Mouse (Mus musculus) neutrophil, adult 5-6 weeks (primary cell): ENCODE data around the gene Ugt1a5. TPM values are rescaled to one million over a fixed set of nuclear protein-coding genes. Genes with fewer than 3 reads are reported as not detected.
"Not testable (repeated sequence)": the region's sequence is repeated elsewhere in the genome, so short reads cannot be mapped to it uniquely, and the experiment has no call there.

Experiments used
- ATAC-seq: fragments of 151-379, 151-347 bp; 2 replicates; pipeline ENCODE4 v1.8.0; 2017; ENCODE audit warnings: mild to moderate bottlenecking, moderate TSS enrichment; ENCODE audit not compliant: insufficient number of reproducible peaks, poor library complexity, low FRiP score, severe bottlenecking; ENCODE audit errors: extremely low read depth
- total RNA-seq: library from RNA; stranded (forward); fragments of 200-1000 nt; gene quantifications from 2 replicates; pipeline ENCODE4 v1.2.3, GENCODE M21; 2017

Gene Ugt1a5
- total RNA-seq, result 2.8 TPM in 2 replicates

DNA sequence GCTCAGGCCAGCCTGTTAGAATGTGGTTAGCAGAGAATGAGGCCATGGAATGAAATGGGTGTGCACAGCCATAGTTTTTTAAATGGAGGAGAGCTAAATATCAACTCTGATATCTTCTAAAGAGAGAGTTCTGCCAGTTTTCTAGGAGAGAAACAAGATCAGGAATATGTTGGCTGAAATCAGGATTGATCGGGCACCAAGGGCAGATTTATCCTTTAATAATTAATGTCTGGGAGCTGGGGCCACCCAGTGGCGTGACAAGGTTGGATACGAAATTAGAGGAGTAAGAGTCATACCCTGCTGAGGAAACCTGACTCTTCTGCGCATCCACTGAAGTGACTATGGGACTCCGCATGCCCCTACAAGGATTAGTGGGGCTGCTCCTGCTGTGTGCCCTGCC is at the start of gene Ugt1a5:
Gene Ugt1a5, plus strand, starts transcription at position 302 of the 400 bp plus-strand sequence.
- ATAC-seq, result no peak

DNA sequence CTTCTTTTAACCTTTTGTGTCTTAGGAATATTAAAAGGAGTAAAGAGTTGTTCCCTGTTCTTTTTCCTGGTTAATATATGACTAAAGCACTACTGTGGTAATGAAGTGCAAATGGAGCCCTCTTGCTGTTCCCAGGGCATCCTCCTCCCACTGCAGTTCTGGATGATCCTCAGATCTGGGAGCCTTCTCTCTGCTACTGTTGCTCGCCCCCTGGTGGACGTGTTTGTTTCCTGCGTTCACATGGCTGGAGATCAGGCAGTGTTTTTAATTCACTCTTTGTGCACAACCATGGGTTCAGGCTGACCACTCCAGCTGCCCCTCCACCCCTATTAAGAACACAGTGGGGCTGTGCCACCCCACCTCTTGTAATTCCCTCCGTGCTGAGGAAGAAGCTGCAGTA is 45.3 kb upstream of the Ugt1a5 start:
- ATAC-seq, result peak; percentile 39; the same call in 1 of the 2 replicates

DNA sequence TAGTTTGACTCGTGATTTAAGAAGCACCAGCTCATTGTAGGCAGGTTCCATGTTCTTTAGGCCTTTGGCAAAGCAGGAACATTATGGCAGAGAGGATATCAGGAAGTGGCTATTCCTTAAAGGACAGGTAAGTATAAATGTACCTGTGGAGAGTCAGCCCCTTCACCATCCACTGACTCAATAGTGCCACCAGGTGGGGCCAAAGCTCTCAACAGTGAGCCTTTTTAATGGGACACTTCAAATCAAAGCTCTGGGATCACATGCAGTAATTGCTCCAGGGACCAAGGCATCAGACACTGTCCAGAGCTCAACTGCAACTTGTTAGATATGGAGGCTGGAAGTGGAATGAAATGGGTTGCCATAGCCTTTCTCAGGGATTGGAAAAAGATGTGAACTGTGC is 44.3 kb upstream of the Ugt1a5 start:
- not testable (repeated sequence) for ATAC-seq

DNA sequence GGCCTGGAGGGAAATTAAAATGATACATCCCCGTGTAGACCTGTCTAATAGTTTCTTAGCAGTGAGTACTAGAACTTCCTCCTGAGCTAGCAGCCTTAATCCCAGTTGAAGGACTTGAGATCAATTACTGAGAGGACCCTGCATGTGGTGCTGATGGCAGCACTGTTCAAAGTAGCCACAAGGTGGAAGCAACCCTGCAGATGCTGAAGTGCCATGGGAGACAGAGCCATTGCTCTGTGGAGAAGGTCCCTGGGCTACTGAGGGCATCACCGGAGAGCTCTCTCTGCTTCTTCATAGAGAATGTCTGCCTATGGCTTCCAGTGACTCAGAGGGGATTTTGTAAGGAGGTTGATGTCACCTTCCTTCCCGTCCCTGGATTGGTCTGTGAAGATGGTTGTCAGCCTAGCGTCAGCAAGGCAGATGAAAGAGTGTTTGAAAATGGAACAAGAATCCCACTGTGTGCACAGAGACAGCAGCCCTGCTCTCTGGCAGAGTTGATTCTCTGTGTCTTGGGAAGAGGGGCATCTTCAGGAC is 39.9 kb upstream of the Ugt1a5 start:
- peak; percentile 70 for ATAC-seq

DNA sequence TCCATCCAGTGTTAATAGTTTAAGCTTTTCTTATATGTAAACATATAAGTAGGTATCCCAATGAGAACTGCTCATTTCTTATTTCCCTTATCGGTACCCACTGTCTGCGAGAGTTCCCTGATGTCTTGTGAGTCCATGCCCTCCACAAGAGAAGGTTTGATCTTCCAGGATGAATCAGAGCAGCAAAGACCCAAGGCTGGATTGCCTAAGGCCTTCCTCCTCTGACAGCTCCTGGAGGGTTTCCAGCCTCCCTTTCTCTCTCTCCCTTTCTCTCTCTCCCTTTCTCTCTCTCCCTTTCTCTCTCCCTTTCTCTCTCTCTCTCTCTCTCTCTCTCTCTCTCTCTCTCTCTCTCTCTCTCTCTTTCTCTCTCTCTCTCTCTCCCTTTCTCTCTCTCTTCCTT is 36.7 kb upstream of the Ugt1a5 start:
- ATAC-seq, result not testable (repeated sequence)

DNA sequence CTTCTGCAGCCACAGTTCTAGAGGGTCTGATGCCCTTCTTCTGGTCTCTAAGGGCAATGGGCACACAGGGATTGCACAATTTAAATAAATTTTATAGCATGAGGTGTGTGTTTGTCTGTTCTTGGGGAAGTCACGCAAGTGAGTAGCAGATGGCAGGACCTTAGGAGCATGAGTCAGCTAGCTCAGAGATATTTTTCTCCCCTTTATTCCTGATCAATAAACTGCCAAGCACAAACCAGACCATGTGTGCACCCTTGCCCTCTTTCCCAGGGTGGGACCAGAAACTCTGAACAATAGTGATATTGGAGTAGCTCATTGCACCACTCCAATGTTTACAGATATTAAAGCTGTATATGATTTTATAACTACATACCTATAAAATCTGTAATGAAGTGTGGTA is 35.6 kb upstream of the Ugt1a5 start:
- not testable (repeated sequence) for ATAC-seq

DNA sequence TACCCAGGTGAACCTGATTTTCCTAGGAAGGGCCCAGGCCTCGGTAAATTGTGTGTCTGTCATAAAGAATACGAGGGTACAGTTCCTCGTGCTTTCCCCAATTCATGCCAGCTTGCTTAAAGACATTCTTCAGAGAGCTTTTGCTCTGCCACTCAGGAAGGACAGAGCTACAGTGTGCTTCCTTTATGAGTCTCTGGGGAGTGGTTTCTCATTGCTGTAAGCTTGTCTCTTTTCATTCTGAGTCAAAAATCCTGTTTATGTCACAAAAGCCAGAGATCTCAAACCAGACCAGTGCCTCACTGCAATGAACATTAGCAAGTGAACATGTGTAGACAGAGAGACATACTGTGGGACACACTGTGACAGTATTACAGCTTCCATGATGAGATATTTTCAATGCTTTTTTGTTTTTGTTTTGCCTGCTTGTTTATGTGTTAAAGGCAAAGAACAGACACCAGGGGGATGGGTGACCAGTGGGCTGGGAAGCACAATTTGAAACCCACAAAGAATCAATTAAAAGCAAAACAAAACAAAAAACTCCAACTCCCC is 31.8 kb upstream of the Ugt1a5 start:
- ATAC-seq, result no peak

DNA sequence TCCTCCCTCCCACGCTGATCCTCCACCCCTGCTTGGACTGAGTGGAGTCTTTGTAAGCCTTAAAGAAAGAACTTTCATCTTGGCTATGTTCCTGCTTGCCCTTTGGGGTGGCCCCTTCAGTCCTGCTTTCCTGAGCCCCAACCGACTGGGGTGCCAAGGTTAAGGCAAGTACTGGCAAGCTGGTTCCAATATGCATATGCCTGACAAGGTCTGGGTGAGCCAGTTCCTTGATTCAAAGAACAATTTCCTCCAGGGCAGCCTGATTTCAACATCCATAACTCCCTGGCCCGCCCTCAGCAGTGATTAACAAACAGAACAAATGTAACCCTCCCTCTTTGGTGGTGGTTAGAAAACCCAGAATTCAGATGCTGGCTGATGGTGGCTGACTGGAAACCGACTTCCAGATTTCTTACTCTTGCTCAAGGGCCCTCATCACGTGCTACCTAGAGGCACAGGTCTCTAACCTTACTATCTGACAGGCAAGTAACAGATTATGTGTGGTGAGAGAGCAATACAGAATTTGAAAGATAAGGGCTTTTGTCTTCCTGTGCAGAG is 31.3 kb upstream of the Ugt1a5 start, which contains the start of gene Ugt1a6a:
Gene Ugt1a6a, plus strand, starts transcription at position 353 of the 555 bp plus-strand sequence.
- ATAC-seq, result peak; percentile 80

DNA sequence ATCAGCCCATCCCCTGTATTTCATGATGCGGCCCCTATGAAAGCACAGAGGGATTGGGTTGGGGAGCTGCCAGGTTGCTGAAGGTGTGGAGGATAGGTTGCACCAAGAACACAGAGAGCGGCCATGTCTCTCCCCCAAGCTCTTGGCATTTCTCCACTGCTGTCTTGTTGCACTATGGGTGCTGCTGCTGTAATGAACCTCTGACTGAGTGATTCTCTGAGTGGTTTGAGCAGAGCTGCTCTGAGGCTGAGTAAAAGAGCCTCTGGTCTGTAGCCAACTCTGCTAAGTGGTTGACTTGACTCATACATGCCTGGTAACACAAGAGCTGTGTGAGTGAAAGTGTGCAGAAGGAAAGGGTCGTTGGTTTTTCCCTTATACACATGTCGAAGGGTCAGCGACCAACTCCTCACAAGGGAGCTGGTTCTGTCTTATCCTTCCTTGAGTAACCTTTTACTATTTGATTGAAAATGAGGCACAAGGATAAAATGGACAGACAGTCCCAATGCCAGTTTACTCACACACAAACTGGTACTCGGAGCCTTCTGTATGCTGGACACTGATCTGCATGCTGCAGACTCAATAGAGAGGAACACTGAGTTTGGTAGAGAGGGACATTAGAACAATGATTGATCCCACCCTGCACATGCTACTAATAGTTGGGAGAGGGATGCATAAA is 30.4 kb upstream of the Ugt1a5 start:
- not testable (repeated sequence) for ATAC-seq

DNA sequence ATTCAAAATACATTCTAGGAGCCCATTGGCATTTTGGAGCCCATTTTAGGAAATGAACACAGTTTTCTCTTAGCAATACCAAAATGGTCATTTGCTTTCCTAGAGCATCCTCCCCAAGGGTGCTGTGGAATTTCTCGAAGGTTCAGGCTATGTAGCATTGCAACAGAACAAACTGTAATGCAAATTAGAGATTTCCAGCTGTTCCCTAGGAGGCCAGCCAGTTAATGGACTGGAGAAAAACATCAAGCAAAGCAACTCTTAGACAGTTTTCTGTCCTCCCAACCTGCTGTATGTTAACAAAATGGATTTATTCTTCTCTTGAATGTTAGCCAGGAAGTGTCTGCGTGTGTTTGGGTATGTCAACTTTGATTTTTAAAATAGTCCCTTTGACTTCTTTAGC is 29.2 kb upstream of the Ugt1a5 start:
- no peak for ATAC-seq

DNA sequence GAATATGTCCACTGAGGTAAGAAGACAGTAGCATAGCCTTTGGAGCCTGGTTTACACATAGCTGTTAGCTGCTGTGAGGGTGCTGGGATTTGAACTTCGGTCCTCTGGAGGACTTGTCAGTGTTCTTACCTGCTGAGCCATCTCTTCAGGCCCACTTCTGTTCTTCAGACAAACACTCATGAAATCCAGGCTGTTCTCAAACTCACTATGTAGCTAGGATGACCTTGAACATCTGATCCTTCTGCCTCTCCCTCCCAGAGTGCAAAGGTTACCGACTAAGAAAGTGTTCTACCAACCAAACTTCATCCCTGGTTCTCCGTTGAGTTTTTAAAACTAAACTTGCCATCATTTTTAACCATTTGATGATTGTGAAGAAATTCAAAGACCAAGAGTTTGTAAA is 28.5 kb upstream of the Ugt1a5 start:
- no peak for ATAC-seq

DNA sequence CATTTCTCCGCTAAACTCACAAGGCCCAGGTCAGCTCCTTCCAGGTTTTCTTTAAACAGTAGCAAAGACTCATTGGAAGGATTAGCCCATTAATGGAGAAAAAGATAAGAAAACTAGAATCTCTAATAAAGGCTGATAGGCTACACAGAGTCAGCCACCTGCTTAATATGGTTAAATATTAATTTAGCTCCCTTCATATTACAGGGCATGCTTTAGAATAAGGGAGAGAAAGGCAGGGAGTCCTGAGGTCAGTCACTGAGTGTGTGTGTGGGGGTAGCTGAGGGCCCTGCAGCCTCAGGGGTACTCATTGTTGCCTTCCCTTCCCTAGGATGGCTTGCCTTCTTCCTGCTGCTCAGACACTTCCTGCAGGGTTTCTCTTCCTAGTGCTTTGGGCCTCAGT is 27.7 kb upstream of the Ugt1a5 start:
- no peak for ATAC-seq

DNA sequence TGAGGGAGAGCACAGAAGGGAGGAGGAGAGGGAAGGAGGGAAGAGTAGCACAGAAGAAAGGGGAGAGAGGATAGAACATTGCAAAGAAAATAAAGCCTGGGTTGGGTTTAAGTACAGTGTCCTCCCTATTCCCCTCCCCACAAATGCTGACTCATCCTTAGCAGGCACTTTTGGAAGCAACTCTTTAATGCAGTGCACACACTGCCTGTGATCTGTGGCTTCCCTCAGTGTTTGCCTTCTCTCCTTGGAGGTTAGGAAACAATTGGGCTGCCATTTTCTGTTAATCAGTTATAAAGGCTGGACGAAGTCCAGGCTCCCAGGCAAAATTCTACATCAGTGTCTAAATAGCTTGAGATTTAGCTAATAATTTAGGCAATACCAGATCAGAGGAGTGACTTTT is 25.3 kb upstream of the Ugt1a5 start:
- not testable (repeated sequence) for ATAC-seq

DNA sequence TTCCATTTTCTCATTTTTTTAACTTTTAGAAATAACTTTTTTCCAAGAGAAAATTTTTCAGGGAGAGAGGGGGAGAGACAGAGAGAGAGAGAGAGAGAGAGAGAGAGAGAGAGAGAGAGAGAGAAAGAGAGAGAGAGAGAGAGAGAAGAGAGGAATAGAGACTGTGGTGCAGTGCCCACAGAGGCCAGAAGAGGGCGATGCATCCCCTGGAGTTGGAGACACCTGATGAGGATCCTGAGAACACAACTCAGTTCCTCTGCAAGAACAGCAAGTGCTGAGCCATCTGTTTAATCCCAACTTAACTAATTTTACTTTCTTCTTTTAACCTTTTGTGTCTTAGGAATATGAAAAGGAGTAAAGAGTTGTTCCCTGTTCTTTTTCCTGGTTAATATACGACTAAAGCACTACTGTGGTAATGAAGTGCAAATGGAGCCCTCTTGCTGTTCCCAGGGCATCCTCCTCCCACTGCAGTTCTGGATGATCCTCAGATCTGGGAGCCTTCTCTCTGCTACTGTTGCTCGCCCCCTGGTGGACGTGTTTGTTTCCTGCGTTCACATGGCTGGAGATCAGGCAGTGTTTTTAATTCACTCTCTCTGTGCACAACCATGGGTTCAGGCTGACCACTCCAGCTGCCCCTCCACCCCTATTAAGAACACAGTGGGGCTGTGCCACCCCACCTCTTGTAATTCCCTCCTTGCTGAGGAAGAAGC is 21.7 kb upstream of the Ugt1a5 start:
- peak; percentile 51; the same call in 1 of the 2 replicates for ATAC-seq

DNA sequence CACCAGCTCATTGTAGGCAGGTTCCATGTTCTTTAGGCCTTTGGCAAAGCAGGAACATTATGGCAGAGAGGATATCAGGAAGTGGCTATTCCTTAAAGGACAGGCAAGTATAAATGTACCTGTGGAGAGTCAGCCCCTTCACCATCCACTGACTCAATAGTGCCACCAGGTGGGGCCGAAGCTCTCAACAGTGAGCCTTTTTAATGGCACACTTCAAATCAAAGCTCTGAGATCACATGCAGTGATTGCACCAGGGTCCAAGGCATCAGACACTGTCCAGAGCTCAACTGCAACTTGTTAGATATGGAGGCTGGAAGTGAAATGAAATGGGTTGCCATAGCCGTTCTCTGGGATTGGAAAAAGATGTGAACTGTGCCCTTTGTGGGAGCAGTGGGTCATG is 20.5 kb upstream of the Ugt1a5 start:
- ATAC-seq, result not testable (repeated sequence)

DNA sequence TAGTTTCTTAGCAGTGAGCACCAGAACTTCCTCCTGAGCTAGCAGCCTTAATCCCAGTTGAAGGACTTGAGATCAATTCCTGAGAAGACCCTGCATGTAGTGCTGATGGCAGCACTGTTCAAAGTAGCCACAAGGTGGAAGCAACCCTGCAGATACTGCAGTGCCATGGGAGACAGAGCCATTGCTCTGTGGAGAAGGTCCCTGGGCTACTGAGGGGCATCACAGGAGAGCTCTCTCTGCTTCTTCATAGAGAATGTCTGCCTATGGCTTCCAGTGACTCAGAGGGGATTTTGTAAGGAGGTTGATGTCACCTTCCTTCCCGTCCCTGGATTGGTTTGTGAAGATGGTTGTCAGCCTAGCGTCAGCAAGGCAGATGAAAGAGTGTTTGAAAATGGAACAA is 15.7 kb upstream of the Ugt1a5 start:
- peak; percentile 56 for ATAC-seq

DNA sequence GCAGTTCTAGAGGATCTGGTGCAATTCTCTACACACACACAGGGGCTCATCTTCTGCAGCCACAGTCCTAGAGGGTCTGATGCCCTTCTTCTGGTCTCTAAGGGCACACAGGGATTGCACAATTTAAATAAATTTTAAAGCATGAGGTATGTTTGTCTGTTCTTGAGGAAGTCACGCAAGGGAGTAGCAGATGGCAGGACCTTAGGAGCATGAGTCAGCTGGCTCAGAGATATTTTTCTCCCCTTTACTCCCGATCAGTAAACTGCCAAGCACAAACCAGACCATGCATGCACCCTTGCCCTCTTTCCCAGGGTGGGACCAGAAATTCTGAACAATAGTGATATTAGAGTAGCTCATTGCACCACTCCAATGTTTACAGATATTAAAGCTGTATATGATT is 7.4 kb upstream of the Ugt1a5 start:
- no peak for ATAC-seq

DNA sequence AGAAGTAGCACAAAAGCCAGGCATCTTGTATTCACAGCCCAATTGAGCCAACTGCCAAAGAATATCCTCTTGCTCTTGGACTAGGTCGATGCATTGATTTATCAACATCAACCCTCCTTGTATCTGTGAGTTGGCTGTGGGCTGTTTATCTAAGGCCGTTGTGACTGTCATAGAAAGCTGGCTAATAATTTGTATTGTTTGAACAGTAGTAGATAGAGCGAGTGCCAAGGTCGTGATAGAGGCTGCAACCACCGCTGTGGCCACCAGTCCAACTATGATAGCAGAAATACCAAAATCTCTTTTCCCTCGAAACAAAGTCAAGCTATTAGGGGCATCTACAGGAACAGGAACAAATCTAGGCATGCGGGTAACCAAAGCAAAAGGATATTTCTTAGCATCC is 6.4 kb downstream of the Ugt1a5 start:
- not testable (repeated sequence) for ATAC-seq

DNA sequence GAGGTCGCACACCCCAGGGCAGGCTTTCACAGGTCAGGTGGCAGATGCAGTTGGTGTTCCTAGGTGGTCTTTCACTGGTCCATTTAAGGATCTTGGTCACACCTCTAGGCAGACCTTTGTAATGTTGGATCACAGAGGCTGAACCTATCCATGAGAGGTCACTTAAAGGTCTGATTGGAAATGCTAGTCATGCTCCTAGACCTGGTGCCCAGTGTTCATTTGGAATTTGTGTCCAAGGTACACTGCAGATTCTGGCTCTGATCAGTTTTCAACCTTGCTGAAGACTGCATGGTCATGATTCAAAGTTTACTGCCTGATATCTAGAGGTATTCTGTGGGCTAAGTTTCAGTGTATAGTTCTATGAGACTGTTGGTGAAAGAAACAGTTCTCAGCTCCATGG is 13.8 kb downstream of the Ugt1a5 start:
- ATAC-seq, result no peak
